Mouse (Mus musculus) bone marrow, adult 2 months (tissue): ENCODE measurements around the gene 1810055G02Rik.

Experiments used
- CTCF ChIP-seq: fragments of 200-500 bp; IDR thresholded peaks from 2 replicates; pipeline ENCODE4 v1.5.1; 2011; ENCODE audit warnings: low read length, control low read depth; ENCODE audit not compliant: control insufficient read depth, insufficient read depth
- POLR2A ChIP-seq: fragments of 200-500 bp; IDR thresholded peaks from 2 replicates; pipeline ENCODE4 v1.6.1; 2011; ENCODE audit warnings: low read depth, mild to moderate bottlenecking, control low read depth, low read length, borderline replicate concordance; ENCODE audit not compliant: control insufficient read depth

- TF ChIP-seq CTCF (no peak), POLR2A (no peak)
Observed at GRCm38 (mm10) chr19:3742716-3743115, 34.6 kb downstream of the 1810055G02Rik start.
